Mouse (Mus musculus) bone marrow macrophage, adult 2 months (primary cell): ENCODE data around the gene Tdrd9. TPM values are rescaled to one million over a fixed set of nuclear protein-coding genes. Genes with fewer than 3 reads are reported as not detected.
A peak's percentile ranks its signal among the peaks of the same experiment; 100 is the strongest.
"Not testable (repeated sequence)": the region's sequence is repeated elsewhere in the genome, so short reads cannot be mapped to it uniquely, and the experiment has no call there.

Experiments
- H3K27ac ChIP-seq: 2 replicates; pipeline ENCODE4 v1.5.1; 2012; ENCODE audit warnings: low read depth, low read length; ENCODE audit not compliant: insufficient read depth
- H3K4me1 ChIP-seq: 2 replicates; pipeline ENCODE4 v1.6.1; 2012; ENCODE audit warnings: low read length; ENCODE audit not compliant: control insufficient read depth, insufficient read depth
- H3K4me3 ChIP-seq: 2 replicates; pipeline ENCODE4 v1.5.1; 2012; ENCODE audit warnings: mild to moderate bottlenecking, low read length, moderate library complexity; ENCODE audit not compliant: insufficient read depth
- CTCF ChIP-seq: IDR thresholded peaks from 2 replicates; pipeline ENCODE4 v1.5.1; 2012; ENCODE audit warnings: low read depth, mild to moderate bottlenecking, low read length, moderate library complexity
- POLR2A ChIP-seq: IDR thresholded peaks from 2 replicates; pipeline ENCODE4 v1.6.1; 2012; ENCODE audit warnings: mild to moderate bottlenecking, low read depth, low read length, borderline replicate concordance
- polyA plus RNA-seq: library from polyadenylated mRNA; stranded (reverse); fragments of >200 nt; gene quantifications from 2 replicates; pipeline ENCODE4 v1.2.4, GENCODE M21; 2012; ENCODE audit not compliant: missing spikeins, insufficient read depth, insufficient read length

Tdrd9 gene
- polyA plus RNA-seq, 1 experiment: not detected

DNA sequence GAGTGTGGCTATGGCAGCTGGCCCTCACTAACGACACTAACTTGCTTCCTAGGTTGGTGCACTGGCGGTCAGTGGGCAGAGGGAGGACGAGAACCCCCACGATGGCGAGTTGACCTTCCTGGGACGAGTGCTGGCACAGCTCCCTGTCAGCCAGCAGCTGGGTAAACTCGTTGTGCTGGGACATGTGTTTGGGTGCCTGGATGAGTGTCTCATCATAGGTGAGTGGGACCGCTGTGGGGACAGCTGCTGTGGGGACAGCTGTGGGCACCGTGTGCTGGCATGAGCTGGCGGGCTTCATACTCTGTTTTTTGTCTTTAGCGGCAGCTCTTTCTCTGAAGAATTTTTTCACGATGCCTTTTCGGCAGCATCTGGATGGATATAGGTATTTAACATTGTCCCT is 54.1 kb downstream of the Tdrd9 start:
- no peak overlapping the region for H3K4me3 ChIP-seq
- H3K27ac ChIP-seq: no peak overlapping the region
- H3K4me1 ChIP-seq: no peaks in the 10 kb centered on the region
- TF ChIP-seq POLR2A: no peak
- TF ChIP-seq CTCF: no peak

DNA sequence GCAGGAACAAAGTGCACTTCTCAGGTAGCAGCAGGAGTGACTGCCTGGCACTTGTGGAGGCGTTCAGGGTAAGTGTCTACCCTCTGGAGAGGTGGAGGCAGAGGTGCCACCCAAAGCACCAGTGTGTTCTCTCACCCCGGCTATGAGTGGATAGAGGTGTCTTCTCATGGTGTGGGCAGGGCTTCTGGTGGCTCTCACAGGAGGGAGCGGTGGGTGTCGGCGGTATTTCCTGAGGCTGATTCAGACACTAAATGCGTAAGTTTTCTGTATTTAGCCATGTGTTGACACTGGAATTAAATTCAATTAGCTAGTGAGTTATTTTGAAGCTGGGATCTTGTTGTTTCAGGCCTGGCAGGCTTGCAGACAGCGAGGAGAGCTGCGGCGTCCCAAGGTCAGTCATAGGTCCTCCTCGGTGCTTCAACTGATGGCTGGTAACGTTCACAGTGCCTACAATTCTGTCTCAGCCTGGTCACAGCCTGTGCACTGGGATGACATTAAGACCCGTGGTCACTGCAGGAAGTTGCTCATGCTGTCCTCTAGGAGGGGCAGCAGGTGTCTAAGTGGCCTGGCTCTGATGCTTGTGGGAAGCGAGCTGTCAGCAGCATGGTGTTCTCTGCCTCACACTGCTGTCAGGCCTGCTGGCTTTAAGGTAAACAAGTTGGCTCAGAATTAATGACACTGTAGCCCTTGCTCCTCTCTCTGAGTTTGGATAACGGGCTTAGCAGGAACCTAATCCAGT is 54.7 kb downstream of the Tdrd9 start:
- Histone ChIP-seq H3K4me1 (no peaks in the 10 kb centered on the region), H3K27ac (no peak overlapping the region)
- TF ChIP-seq POLR2A (no peak), CTCF (no peak)

DNA sequence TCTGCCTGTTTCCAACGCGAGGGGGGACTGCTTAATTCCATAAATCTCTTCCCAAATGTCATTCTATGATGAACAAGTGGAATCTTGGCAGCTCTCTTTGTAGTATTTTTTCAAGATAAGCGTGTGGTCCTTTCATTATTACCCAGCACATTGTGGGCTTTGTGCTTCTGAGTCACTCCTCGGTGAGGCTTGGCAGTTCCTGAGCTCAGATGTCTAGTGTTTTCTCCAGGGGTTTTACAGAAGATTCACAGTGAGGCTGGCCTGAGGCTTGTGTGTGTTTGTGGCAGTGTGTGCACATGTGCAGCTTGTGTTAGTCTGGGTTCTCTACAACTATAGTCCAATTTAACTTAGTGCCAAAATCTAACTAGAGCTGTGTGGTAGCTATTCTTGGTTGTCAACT is 56.0 kb downstream of the Tdrd9 start:
- Histone ChIP-seq H3K4me3 (no peak overlapping the region), H3K27ac (no peak overlapping the region), H3K4me1 (no peaks in the 10 kb centered on the region)
- TF ChIP-seq CTCF (no peak), POLR2A (no peak)

More for the DNA sequence above, 54.7 kb downstream of the Tdrd9 start:
- H3K4me3 ChIP-seq: no peak overlapping the region

DNA sequence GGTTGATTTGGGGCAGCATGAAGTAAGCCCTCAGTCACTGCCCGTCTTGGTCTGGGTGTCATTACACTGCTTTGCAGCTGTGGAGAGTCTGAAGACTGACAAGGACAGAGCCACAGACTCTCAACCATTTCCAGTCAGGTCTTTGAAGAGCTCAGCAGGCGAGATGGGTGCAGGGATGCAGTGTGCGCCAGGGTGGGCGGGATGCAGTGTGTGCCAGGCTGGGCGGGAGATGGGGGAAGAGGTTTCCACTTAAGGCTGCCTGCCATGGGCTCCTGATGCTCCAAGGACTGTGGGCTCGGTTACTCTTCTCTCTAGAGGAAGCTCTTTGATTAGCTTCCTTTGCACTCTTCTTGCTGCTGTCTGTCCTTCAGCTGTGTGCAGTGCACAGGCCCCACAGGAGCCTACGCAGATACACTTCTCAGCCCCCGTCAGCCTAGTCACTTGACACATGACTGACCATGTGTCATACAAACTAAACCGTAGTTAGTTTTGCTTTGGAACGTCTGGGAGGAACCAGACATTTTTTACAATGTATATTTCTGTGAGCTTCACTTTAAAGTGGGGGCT is 62.1 kb downstream of the Tdrd9 start:
- H3K4me1 ChIP-seq: no peaks in the 10 kb centered on the region
- no peak for TF ChIP-seq CTCF
- TF ChIP-seq POLR2A: no peak
- H3K27ac ChIP-seq: no peak overlapping the region
- no peak overlapping the region for H3K4me3 ChIP-seq

DNA sequence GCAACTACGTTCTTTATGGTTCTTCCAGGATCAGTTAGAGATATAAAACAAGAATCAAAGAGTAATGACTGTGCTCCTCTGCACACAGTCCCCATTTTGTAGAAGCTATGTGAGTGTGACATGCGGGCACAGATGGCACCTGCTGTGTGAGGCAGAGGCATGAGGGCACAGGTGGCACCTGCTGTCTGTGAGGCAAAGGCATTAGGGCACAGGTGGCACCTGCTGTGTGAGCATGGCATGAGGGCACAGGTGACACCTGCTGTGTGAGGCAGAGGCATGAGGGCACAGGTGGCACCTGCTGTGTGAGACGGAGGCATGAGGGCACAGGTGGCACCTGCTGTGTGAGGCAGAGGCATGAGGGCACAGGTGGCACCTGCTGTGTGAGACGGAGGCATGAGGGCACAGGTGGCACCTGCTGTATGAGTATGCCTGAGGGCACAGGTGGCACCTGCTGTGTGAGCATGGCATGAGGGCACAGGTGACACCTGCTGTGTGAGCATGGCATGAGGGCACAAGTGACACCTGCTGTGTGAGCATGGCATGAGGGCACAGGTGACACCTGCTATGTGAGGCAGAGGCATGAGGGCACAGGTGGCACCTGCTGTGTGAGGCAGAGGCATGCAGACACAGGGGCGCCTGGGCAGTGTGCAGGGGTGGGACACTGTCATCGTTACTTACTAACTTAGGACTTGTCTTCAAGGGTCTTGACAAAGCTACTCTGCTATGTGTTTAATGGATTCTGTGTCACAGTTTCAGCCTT is 64.2 kb downstream of the Tdrd9 start:
- H3K27ac ChIP-seq, H3K4me1 ChIP-seq, H3K4me3 ChIP-seq: not testable (repeated sequence)

GRCm38 (mm10) chr12:112038441-112038840 is 67.1 kb downstream of the Tdrd9 start:
- Histone ChIP-seq H3K4me3 (no peak overlapping the region), H3K4me1 (no peaks in the 10 kb centered on the region), H3K27ac (no peak overlapping the region)
- no peak for TF ChIP-seq POLR2A

DNA sequence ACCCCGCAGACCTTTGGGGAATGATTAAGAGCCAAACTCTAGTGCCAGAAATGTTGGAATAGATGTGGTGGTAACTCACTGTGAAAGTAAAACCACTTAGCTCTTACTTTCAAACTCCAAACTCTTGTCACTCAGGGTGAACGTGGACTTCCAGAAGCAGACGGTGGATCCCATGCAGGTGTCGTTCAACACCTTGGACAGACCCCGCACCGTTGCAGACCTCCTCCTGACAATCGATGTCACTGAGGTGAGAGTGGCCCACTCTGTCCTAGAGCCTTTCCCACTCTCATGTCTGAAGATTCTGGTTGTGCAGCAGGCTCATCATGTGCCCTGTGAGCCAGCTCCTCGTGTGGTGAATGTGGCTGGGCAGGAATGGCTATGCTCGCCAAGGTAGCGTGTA is 67.8 kb downstream of the Tdrd9 start:
- H3K4me3 ChIP-seq: no peak overlapping the region
- TF ChIP-seq CTCF (no peak), POLR2A (no peak)

DNA sequence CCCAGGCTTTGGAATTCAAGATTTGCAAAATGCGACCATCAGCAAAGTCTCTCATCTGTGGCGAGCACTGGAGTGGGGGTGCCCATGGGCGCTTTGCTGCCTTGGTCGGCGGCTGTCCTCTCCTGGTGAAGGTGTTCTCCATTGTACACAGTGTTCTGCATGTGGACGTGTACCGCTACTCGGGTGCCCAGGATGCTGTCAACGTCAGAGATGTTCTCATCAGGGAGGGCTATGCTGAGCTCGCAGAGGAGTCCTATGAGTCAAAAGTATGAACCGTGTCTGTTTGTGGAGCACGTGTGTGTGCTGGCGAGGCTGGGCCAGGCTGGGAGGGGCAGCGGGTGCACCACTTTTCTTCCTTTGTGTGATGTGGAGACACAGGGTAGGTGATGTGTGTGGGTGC is 71.3 kb downstream of the Tdrd9 start:
- Histone ChIP-seq H3K27ac (no peak overlapping the region), H3K4me1 (no peaks in the 10 kb centered on the region)
- no peak for TF ChIP-seq CTCF

More for the DNA sequence above, 67.8 kb downstream of the Tdrd9 start:
- H3K4me1 ChIP-seq: no peaks in the 10 kb centered on the region
- H3K27ac ChIP-seq: no peak overlapping the region

DNA sequence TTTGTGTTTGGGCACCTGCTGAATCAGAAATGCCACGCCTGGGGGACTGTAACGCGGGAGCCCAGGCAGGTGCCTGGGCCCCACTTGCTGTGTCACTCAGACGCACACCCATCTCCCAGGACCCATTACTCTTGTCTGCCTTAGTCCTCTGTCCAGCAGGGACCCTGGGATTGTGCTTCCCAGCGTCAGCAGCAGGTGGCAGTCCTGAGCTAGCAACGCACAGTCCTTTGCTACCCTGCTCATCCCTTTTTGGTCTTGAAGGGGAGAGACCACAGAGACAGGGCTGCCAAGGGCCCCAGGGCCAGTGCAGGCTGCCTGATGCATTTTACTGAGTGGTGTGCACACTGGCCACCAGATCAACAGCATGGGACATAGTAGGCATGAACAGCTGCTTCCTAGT is 106.3 kb downstream of the Tdrd9 start:
- TF ChIP-seq POLR2A: no peak
- 0 out of 2 replicates have a peak, but pooled peaks have one; percentile 37 for TF ChIP-seq CTCF
- Histone ChIP-seq H3K4me1 (no peaks in the 10 kb centered on the region), H3K4me3 (no peak overlapping the region), H3K27ac (no peak overlapping the region)

More for the DNA sequence above, 71.3 kb downstream of the Tdrd9 start:
- H3K4me3 ChIP-seq: no peak overlapping the region

DNA sequence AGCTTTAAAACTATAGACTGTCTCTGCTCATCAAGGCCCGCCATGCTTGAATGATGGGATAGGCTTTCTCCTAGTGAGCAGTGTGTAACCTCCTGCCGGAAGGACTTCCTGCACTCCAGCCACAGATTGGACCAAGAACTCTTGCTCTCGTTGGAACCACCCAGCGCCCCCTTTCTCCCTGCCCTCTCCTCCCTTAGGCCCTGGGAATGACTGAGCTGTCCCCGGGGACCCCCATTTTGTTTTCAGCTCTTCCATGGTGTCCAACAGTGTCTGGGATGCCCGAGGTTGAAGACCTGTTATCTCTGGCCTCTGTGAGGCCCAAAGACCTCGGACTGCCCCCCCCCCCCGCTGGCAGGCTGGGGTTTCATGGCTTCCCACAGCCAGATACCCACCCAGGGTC is 108.6 kb downstream of the Tdrd9 start:
- no peak overlapping the region for H3K27ac ChIP-seq
- no peak overlapping the region for H3K4me3 ChIP-seq
- no peaks in the 10 kb centered on the region for H3K4me1 ChIP-seq
- TF ChIP-seq CTCF (no peak), POLR2A (no peak)
